Mouse (Mus musculus) intestine, embryonic 16.5 days (tissue): ENCODE measurements around the gene Mxi1. TPM values are rescaled to one million over a fixed set of nuclear protein-coding genes. Genes with fewer than 3 reads are reported as not detected.
"Not testable (repeated sequence)": the region's sequence is repeated elsewhere in the genome, so short reads cannot be mapped to it uniquely, and the experiment has no call there.

Source experiments
- ATAC-seq: fragments of 200-750 bp; cut with Nextera tagmentation; 2 replicates; pipeline ENCODE4 v1.8.0; 2017; ENCODE audit warnings: moderate TSS enrichment, moderate library complexity
- H3K27ac ChIP-seq: fragments of 300-500 bp; sonication (generic); 2 replicates; pipeline ENCODE4 v1.5.1; 2014; ENCODE audit warnings: mild to moderate bottlenecking, low read length
- H3K27me3 ChIP-seq: fragments of 300-500 bp; sonication (generic); replicated peaks from 2 replicates; pipeline ENCODE4 v1.6.1; 2014; ENCODE audit warnings: low read length, control low read depth, mixed read lengths; ENCODE audit not compliant: control insufficient read depth, insufficient read depth
- H3K36me3 ChIP-seq: fragments of 300-500 bp; sonication (generic); 2 replicates; pipeline ENCODE4 v1.6.1; 2014; ENCODE audit warnings: low read length, control low read depth; ENCODE audit not compliant: control insufficient read depth, insufficient read depth
- H3K4me1 ChIP-seq: fragments of 300-500 bp; sonication (generic); 2 replicates; pipeline ENCODE4 v1.6.1; 2014; ENCODE audit warnings: low read length, control low read depth, mixed read lengths; ENCODE audit not compliant: control insufficient read depth, insufficient read depth
- H3K4me2 ChIP-seq: fragments of 300-500 bp; sonication (generic); 2 replicates; pipeline ENCODE4 v1.6.1; 2014; ENCODE audit warnings: low read depth, low read length, control low read depth
- H3K4me3 ChIP-seq: fragments of 300-500 bp; sonication (generic); 2 replicates; pipeline ENCODE4 v1.5.1; 2014; ENCODE audit warnings: mild to moderate bottlenecking, low read length
- H3K9ac ChIP-seq: fragments of 300-500 bp; sonication (generic); 2 replicates; pipeline ENCODE4 v1.6.1; 2014; ENCODE audit warnings: low read depth, low read length
- H3K9me3 ChIP-seq: fragments of 300-500 bp; sonication (generic); 2 replicates; pipeline ENCODE4 v1.6.1; 2016; ENCODE audit warnings: low read length, control low read depth; ENCODE audit not compliant: control insufficient read depth
- whole genome bisulfite sequencing: fragments of 180-500 bp; shearing (Covaris S2); extraction: QIAGEN DNeasy Blood & Tissue Kit; methylation state at CpG from one replicate; pipeline ENCODE4 v1.1.7; 2014; 5-methylcytosine and 5-hydroxymethylcytosine counted together
- polyA plus RNA-seq: library from polyadenylated mRNA; unstranded; fragments of >200 nt; fragmentation: Nextera tagmentation; extraction: Ambion mirVana; gene quantifications from 2 replicates; pipeline ENCODE4 v1.2.1, GENCODE M21; 2015

Gene Mxi1
- polyA plus RNA-seq, 1 experiment from 2014 or later: 10.3 TPM

DNA sequence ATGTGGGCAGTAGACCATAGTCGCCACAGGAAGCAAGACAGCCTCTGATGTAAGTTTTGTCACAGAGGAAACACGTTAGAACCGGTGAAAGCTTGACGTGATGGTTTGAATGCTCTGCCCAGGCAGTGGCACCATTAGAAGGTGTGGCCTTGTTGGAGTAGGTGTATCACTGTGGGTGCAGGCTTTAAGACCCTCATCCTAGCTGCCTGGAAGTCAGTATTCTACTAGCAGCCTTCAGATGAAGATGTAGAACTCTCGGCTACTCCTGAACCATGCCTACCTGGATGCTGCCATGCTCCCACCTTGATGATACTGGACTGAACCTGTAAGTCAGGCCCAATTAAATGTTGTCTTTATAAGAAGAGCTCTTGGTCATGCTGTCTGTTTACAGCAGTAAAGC, 85.5 kb downstream of the Mxi1 start:
- not testable (repeated sequence) for H3K9me3 ChIP-seq, H3K36me3 ChIP-seq, H3K9ac ChIP-seq, H3K4me2 ChIP-seq, ATAC-seq, H3K4me1 ChIP-seq, H3K27me3 ChIP-seq, H3K27ac ChIP-seq, H3K4me3 ChIP-seq
- WGBS: 66% methylated on average over 5 of the region's 5 CpGs

DNA sequence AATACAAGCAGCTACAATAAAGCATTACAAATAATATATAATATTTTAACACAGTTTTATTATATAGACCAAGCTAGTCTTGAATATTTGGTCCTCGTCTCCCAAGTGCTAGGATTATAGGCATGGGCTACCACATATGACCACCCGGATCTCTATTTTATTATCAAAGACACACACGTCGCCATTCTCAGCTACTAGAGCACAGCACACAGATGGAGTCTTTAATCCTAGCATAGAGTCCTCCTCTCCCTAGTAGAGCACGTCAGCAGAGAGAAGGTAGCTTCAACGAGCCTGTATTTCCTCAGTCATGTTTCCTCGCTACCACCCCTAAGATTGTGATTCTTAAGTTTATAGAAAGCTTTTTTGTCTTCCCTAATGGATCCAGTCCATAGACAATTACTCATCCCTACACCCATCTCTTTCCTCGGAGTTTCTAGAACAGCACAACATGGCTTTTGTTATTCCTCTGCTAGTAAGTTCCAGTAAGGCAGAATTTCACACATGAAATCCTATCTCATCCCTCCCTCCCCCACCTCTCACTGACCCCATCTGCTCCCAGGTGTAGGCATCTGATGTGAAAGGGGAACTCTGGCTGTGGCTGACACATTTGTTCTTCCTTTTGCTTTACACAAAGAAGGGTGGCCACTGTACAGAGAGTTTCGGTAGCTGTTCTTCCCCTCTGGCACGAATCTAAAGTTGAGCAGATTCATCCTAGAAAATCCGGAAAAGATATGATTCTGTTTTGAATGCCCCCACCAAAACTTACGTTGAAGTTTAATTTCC, 87.3 kb downstream of the Mxi1 start:
- Histone ChIP-seq H3K4me1 (no peaks in the 10 kb centered on the region), H3K9ac (no peak overlapping the region), H3K27me3 (no peaks in the 10 kb centered on the region), H3K4me2 (no peak overlapping the region), H3K36me3 (no peaks in the 10 kb centered on the region), H3K27ac (no peak overlapping the region), H3K4me3 (no peak overlapping the region), H3K9me3 (no peaks in the 10 kb centered on the region)
- 79% methylated on average over 12 of the region's 12 CpGs for WGBS
- no peak for ATAC-seq

- H3K36me3 ChIP-seq: no peaks in the 10 kb centered on the region
- no peak for ATAC-seq
- WGBS: 79% methylated on average over 4 of the region's 4 CpGs
- no peaks in the 10 kb centered on the region for H3K27me3 ChIP-seq
- no peaks in the 10 kb centered on the region for H3K9me3 ChIP-seq
- H3K4me3 ChIP-seq: no peak overlapping the region
- H3K9ac ChIP-seq: no peak overlapping the region
- H3K4me2 ChIP-seq: no peak overlapping the region
- H3K27ac ChIP-seq: no peak overlapping the region
- H3K4me1 ChIP-seq: no peaks in the 10 kb centered on the region
Observed at GRCm38 (mm10) chr19:53399213-53399612, 88.9 kb downstream of the Mxi1 start.

DNA sequence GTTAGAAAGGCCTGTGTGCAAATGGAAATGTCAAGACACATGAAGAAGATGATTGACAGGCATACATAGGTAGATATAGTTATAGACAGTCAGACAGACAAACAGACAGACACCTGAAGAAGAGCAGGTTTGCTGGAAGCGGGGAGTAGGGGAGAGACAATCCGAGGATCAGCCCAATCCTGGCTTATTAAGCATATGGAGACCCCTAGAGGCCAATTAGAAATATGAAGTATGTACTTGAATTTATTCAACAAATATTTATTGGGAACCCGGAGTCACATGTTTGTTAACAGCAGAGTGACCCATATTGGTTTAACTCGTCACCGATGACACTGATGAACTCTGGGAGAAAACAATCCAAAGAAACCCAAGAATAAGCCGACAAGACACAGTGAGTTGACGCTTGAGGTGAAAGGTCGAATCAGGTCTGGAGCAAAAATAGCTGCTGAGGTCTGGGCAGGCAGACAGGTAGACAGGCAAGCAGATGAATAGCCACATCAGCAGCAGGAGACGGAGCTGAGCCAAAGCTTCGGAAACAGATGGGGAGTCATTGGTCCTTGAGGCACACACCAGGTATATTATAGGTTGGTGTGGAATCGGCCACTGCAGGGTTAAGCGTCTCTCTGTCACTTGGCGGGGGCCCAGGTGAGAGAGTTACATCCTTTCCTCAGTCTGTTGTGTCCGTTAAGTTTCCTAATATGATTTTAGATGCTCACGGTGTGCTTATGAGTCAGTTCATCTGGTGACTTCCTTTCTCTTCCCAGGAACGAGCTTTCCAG, 90.2 kb downstream of the Mxi1 start:
- Histone ChIP-seq H3K27ac (no peak overlapping the region), H3K9me3 (no peaks in the 10 kb centered on the region), H3K4me3 (no peak overlapping the region), H3K9ac (no peak overlapping the region), H3K27me3 (no peaks in the 10 kb centered on the region), H3K4me1 (no peaks in the 10 kb centered on the region), H3K36me3 (no peaks in the 10 kb centered on the region), H3K4me2 (no peak overlapping the region)
- WGBS: 81% methylated on average over 16 of the region's 16 CpGs
- ATAC-seq: no peak

DNA sequence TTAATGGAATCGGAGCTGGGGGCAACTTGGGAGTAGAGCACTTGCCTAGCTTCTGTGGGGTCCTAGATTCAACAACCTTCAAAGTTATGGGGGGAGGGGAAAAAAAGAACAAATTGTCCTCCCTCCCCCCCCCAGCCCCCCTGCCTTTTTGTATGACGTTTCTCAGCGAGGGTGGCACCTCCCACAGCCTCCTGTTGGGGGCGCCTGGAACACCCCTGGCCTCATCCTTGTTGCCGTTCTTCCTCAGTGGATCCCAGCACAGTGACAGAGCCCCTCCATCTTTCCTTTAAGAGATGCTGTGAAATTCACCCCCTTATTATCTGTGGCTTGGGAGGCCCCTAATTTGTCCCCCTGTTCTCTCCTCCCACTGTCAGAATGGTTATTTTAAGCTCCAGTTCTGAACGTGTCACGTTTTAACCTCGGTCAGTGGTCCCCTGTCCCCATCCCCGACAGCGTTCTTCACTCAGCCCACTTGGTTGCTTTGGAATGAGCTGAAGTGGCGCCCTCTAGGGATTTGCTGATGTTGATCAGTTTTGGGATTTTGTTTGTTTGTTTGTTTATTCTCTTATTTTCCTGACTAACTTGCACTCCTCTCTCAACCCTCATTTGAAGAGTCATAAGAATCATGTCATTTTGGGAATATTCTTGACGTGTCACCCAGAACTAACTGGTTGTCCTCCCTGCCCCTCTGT, 92.6 kb downstream of the Mxi1 start:
- Histone ChIP-seq H3K9me3 (no peaks in the 10 kb centered on the region), H3K4me2 (no peak overlapping the region), H3K4me3 (no peak overlapping the region), H3K9ac (no peak overlapping the region), H3K27ac (no peak overlapping the region), H3K36me3 (no peaks in the 10 kb centered on the region), H3K4me1 (no peaks in the 10 kb centered on the region), H3K27me3 (no peaks in the 10 kb centered on the region)
- WGBS: 51% methylated on average over 12 of the region's 12 CpGs
- no peak for ATAC-seq

- H3K4me3 ChIP-seq: no peak overlapping the region
- H3K27ac ChIP-seq: no peak overlapping the region
- no peak overlapping the region for H3K9ac ChIP-seq
- H3K36me3 ChIP-seq: no peaks in the 10 kb centered on the region
- H3K9me3 ChIP-seq: no peaks in the 10 kb centered on the region
- no peaks in the 10 kb centered on the region for H3K27me3 ChIP-seq
- H3K4me2 ChIP-seq: no peak overlapping the region
- ATAC-seq: no peak
- WGBS: 89% methylated on average over 10 of the region's 10 CpGs
- H3K4me1 ChIP-seq: no peaks in the 10 kb centered on the region
Observed at GRCm38 (mm10) chr19:53404219-53404836, 94.0 kb downstream of the Mxi1 start.

DNA sequence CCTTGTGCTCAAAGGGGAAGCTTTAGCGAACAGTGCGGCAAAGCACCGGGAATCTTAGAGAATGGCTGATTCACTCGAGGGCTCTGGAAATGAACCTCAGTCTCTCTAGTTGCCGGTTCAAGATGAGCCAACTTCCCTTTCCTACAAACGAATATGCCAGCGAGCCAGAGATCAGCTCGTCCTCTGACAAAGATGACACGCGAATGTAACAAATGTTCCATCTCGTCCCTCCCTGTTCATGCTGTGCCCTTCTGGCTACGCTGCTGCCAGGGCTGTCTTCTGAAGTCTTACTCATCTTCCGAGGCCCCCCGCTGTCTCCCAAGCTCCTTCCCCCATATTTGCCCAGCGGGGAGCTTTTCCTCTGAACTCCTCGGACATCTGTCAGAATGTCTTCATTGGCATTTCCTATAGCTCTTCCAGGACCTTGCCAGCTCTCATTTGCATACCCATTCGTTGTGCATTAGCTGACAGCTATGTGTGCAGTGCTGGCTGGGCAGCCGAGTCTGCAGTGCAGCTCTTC, 94.6 kb downstream of the Mxi1 start:
- no peak for ATAC-seq
- Histone ChIP-seq H3K9me3 (no peaks in the 10 kb centered on the region), H3K4me2 (no peak overlapping the region), H3K27me3 (no peaks in the 10 kb centered on the region), H3K36me3 (no peaks in the 10 kb centered on the region), H3K4me1 (no peaks in the 10 kb centered on the region), H3K4me3 (no peak overlapping the region), H3K27ac (no peak overlapping the region), H3K9ac (no peak overlapping the region)
- 82% methylated on average over 18 of the region's 18 CpGs for WGBS

GRCm38 (mm10) chr19:53405810-53406209, 95.5 kb downstream of the Mxi1 start:
- 0 out of 2 replicates have a peak overlapping the region, but pooled peaks have one; percentile 6 for H3K27ac ChIP-seq
- ATAC-seq: peak; percentile 56; the same call in 1 of the 2 replicates
- no peaks in the 10 kb centered on the region for H3K27me3 ChIP-seq
- 44% methylated on average over 2 of the region's 2 CpGs for WGBS
- H3K9me3 ChIP-seq: no peaks in the 10 kb centered on the region
- H3K4me2 ChIP-seq: no peak overlapping the region
- H3K4me1 ChIP-seq: no peaks in the 10 kb centered on the region
- no peak overlapping the region for H3K4me3 ChIP-seq
- H3K36me3 ChIP-seq: no peaks in the 10 kb centered on the region
- no peak overlapping the region for H3K9ac ChIP-seq

DNA sequence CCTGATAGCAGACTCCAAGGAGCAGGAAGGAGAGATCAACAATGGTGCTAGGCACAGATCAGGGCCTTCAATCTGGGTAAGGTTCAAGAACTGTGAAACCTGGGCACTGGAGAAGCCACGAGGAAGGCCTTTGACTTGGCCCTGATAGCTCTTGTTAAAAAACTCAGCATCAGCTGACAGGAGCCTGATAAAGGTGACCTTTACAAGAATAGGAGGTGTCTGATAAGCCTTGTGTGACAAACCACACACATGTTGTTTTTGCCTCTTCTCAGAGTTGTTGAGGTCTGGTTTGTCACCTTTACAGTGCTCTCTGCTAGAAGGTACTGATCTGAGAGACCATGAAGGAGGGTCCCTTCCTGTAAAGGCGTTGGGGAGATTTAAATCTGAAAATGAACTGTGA, 97.0 kb downstream of the Mxi1 start:
- WGBS: 80% methylated on average over 2 of the region's 2 CpGs
- ATAC-seq: no peak
- Histone ChIP-seq H3K4me1 (0 out of 2 replicates have a peak, but pooled peaks cover 2% of the 10 kb centered on the region), H3K27ac (no peak overlapping the region), H3K36me3 (no peaks in the 10 kb centered on the region), H3K9me3 (no peaks in the 10 kb centered on the region), H3K4me2 (no peak overlapping the region), H3K27me3 (no peaks in the 10 kb centered on the region), H3K4me3 (no peak overlapping the region), H3K9ac (no peak overlapping the region)
